Mouse (Mus musculus) limb, embryonic 11.5 days (tissue): ENCODE measurements at regions not wholly inside any gene's neighbourhood (a gene's known extent, or its start where the extent isn't known, plus 50 kb on each side); places are given as distances from the start of the nearest gene placed in this dataset.

Experiments used
- ATAC-seq: fragments of 200-750 bp; cut with Nextera tagmentation; 2 replicates; pipeline ENCODE4 v1.8.0; 2017; ENCODE audit warnings: low read depth; ENCODE audit not compliant: insufficient number of reproducible peaks, low FRiP score, low TSS enrichment
- DNase-seq: peaks from one replicate; pipeline ENCODE4 v3.0.0-alpha.2; 2015; ENCODE audit warnings: low spot score
- H3K27ac ChIP-seq: fragments of 300-500 bp; sonication (generic); replicated peaks from 2 replicates; pipeline ENCODE4 v1.5.1; 2014; ENCODE audit warnings: low read depth, mild to moderate bottlenecking, low read length
- H3K27me3 ChIP-seq: fragments of 300-500 bp; sonication (generic); 2 replicates; pipeline ENCODE4 v1.6.1; 2014; ENCODE audit warnings: mild to moderate bottlenecking, low read length, mixed read lengths; ENCODE audit not compliant: control insufficient read depth, insufficient read depth
- H3K36me3 ChIP-seq: fragments of 300-500 bp; sonication (generic); 2 replicates; pipeline ENCODE4 v1.6.1; 2014; ENCODE audit warnings: mild to moderate bottlenecking, low read length, moderate library complexity, mixed read lengths; ENCODE audit not compliant: control insufficient read depth, insufficient read depth
- H3K4me1 ChIP-seq: fragments of 300-500 bp; sonication (generic); 2 replicates; pipeline ENCODE4 v1.6.1; 2014; ENCODE audit warnings: low read length, mixed read lengths; ENCODE audit not compliant: control insufficient read depth, insufficient read depth
- H3K4me2 ChIP-seq: fragments of 300-500 bp; sonication (generic); 2 replicates; pipeline ENCODE4 v1.6.1; 2014; ENCODE audit warnings: low read depth, mild to moderate bottlenecking, moderate library complexity; ENCODE audit not compliant: severe bottlenecking
- H3K4me3 ChIP-seq: fragments of 300-500 bp; sonication (generic); 2 replicates; pipeline ENCODE4 v1.5.1; 2014; ENCODE audit warnings: low read depth, low read length
- H3K9ac ChIP-seq: fragments of 300-500 bp; sonication (generic); 2 replicates; pipeline ENCODE4 v1.6.1; 2014; ENCODE audit warnings: mild to moderate bottlenecking, low read length
- H3K9me3 ChIP-seq: fragments of 300-500 bp; sonication (generic); 2 replicates; pipeline ENCODE4 v1.6.1; 2016; ENCODE audit warnings: low read length; ENCODE audit not compliant: control insufficient read depth
- WGBS: fragments of 180-500 bp; shearing (Covaris S2); extraction: QIAGEN DNeasy Blood & Tissue Kit; methylation state at CpG from one replicate; pipeline ENCODE4 v1.1.7; 2014; 5-methylcytosine and 5-hydroxymethylcytosine counted together

GRCm38 (mm10) chr12:15741219-15741618 is 75.5 kb downstream of the Trib2 start:
- H3K9ac ChIP-seq = no peak overlapping the region
- no peak overlapping the region for H3K27ac ChIP-seq
- H3K4me2 ChIP-seq = no peak overlapping the region
- no peaks in the 10 kb centered on the region for H3K4me1 ChIP-seq
- H3K4me3 ChIP-seq = no peak overlapping the region
- no peaks in the 10 kb centered on the region for H3K27me3 ChIP-seq
- no peaks in the 10 kb centered on the region for H3K9me3 ChIP-seq
- no peak for ATAC-seq
- no peak for DNase-seq
- H3K36me3 ChIP-seq = no peaks in the 10 kb centered on the region
- 23% methylated on average over 2 of the region's 2 CpGs for WGBS

GRCm38 (mm10) chr12:15738989-15739388 is 77.7 kb downstream of the Trib2 start:
- H3K4me1 ChIP-seq = no peaks in the 10 kb centered on the region
- no peaks in the 10 kb centered on the region for H3K27me3 ChIP-seq
- no peak overlapping the region for H3K4me2 ChIP-seq
- no peaks in the 10 kb centered on the region for H3K36me3 ChIP-seq
- H3K4me3 ChIP-seq = no peak overlapping the region
- no peak overlapping the region for H3K9ac ChIP-seq
- WGBS = 84% methylated on average over 4 of the region's 4 CpGs
- DNase-seq (no peak), ATAC-seq (no peak)
- no peak overlapping the region for H3K27ac ChIP-seq
- no peaks in the 10 kb centered on the region for H3K9me3 ChIP-seq

- no peaks in the 10 kb centered on the region for H3K9me3 ChIP-seq
- DNase-seq = no peak
- no peak overlapping the region for H3K27ac ChIP-seq
- WGBS = 62% methylated on average over 3 of the region's 3 CpGs
- H3K36me3 ChIP-seq = no peaks in the 10 kb centered on the region
- no peaks in the 10 kb centered on the region for H3K4me1 ChIP-seq
- no peak for ATAC-seq
- H3K9ac ChIP-seq = no peak overlapping the region
- no peak overlapping the region for H3K4me3 ChIP-seq
- H3K27me3 ChIP-seq = no peaks in the 10 kb centered on the region
- H3K4me2 ChIP-seq = no peak overlapping the region
Measured at GRCm38 (mm10) chr12:15731261-15731660, 85.5 kb downstream of the Trib2 start.

GRCm38 (mm10) chr12:15729696-15730095 is 87.0 kb downstream of the Trib2 start:
- Histone ChIP-seq H3K27me3 (no peaks in the 10 kb centered on the region), H3K9me3 (no peaks in the 10 kb centered on the region), H3K4me3 (no peak overlapping the region), H3K27ac (no peak overlapping the region), H3K4me1 (no peaks in the 10 kb centered on the region), H3K36me3 (no peaks in the 10 kb centered on the region), H3K4me2 (no peak overlapping the region), H3K9ac (no peak overlapping the region)
- ATAC-seq (no peak), DNase-seq (no peak)
- 82% methylated on average over 3 of the region's 3 CpGs for WGBS

GRCm38 (mm10) chr12:15723529-15723928 is 93.2 kb downstream of the Trib2 start:
- ATAC-seq = no peak
- DNase-seq = peak; percentile 34

GRCm38 (mm10) chr12:15722161-15722560 is 94.6 kb downstream of the Trib2 start:
- H3K4me3 ChIP-seq = no peak overlapping the region
- H3K27ac ChIP-seq = no peak overlapping the region
- no peaks in the 10 kb centered on the region for H3K36me3 ChIP-seq
- no peaks in the 10 kb centered on the region for H3K9me3 ChIP-seq
- H3K4me1 ChIP-seq = no peaks in the 10 kb centered on the region
- no peak overlapping the region for H3K4me2 ChIP-seq
- no peaks in the 10 kb centered on the region for H3K27me3 ChIP-seq
- H3K9ac ChIP-seq = no peak overlapping the region
- DNase-seq (no peak), ATAC-seq (no peak)
- WGBS = 79% methylated on average over 2 of the region's 2 CpGs

More at GRCm38 (mm10) chr12:15723529-15723928, 93.2 kb downstream of the Trib2 start:
- H3K4me3 ChIP-seq = no peak overlapping the region
- no peaks in the 10 kb centered on the region for H3K4me1 ChIP-seq
- H3K27ac ChIP-seq = no peak overlapping the region
- no peak overlapping the region for H3K9ac ChIP-seq
- H3K4me2 ChIP-seq = no peak overlapping the region
- WGBS = 39% methylated on average over 6 of the region's 6 CpGs
- no peaks in the 10 kb centered on the region for H3K9me3 ChIP-seq
- H3K27me3 ChIP-seq = no peaks in the 10 kb centered on the region
- no peaks in the 10 kb centered on the region for H3K36me3 ChIP-seq

- ATAC-seq (no peak), DNase-seq (no peak)
- H3K9ac ChIP-seq = no peak overlapping the region
- no peaks in the 10 kb centered on the region for H3K36me3 ChIP-seq
- no peaks in the 10 kb centered on the region for H3K9me3 ChIP-seq
- H3K4me1 ChIP-seq = no peaks in the 10 kb centered on the region
- H3K27ac ChIP-seq = no peak overlapping the region
- no peak overlapping the region for H3K4me3 ChIP-seq
- H3K4me2 ChIP-seq = no peak overlapping the region
- no peaks in the 10 kb centered on the region for H3K27me3 ChIP-seq
- WGBS = 85% methylated on average over 6 of the region's 6 CpGs
Measured at GRCm38 (mm10) chr12:15720171-15720570, 96.6 kb downstream of the Trib2 start.

GRCm38 (mm10) chr12:15718827-15719226 is 97.9 kb downstream of the Trib2 start:
- Histone ChIP-seq H3K4me1 (no peaks in the 10 kb centered on the region), H3K27me3 (no peaks in the 10 kb centered on the region), H3K9me3 (no peaks in the 10 kb centered on the region), H3K27ac (no peak overlapping the region), H3K4me2 (no peak overlapping the region), H3K4me3 (no peak overlapping the region), H3K36me3 (no peaks in the 10 kb centered on the region), H3K9ac (no peak overlapping the region)
- no peak for DNase-seq
- WGBS = 84% methylated on average over 1 of the region's 1 CpGs
- ATAC-seq = no peak

- WGBS = 85% methylated on average over 6 of the region's 6 CpGs
- Histone ChIP-seq H3K4me1 (no peaks in the 10 kb centered on the region), H3K27ac (no peak overlapping the region), H3K9ac (no peak overlapping the region), H3K9me3 (no peaks in the 10 kb centered on the region), H3K4me3 (no peak overlapping the region), H3K27me3 (no peaks in the 10 kb centered on the region), H3K36me3 (no peaks in the 10 kb centered on the region), H3K4me2 (no peak overlapping the region)
- ATAC-seq = no peak
- no peak for DNase-seq
Measured at GRCm38 (mm10) chr12:15717989-15718388, 98.7 kb downstream of the Trib2 start.
